Mouse (Mus musculus) right cerebral cortex, postnatal 10 days (tissue): ENCODE measurements around the gene Pmis2.

Experiments used
- DNase-seq, 2 experiments: peaks; one replicate each; pipeline ENCODE4 v3.0.0; 2021; ENCODE audit warnings: low spot score in 2 of 2

The Pmis2 gene

GRCm38 (mm10) chr7:30633762-30634412 is 37.5 kb downstream of the Pmis2 start:
- no peak for DNase-seq

GRCm38 (mm10) chr7:30629013-30629412 is 42.4 kb downstream of the Pmis2 start:
- no peak for DNase-seq

GRCm38 (mm10) chr7:30626647-30627046 is 44.8 kb downstream of the Pmis2 start:
- DNase-seq = no peak

GRCm38 (mm10) chr7:30625530-30626384 is 45.6 kb downstream of the Pmis2 start, which contains the start of gene Cox6b1:
Gene Cox6b1 (minus strand): TSS chr7:30626151.
- peak; percentile 93 for DNase-seq
